Mouse (Mus musculus): ENCODE results near the gene Cd3eap. TPM values are rescaled to one million over a fixed set of nuclear protein-coding genes. Genes with fewer than 3 reads are reported as not detected.
A peak's percentile ranks its signal among the peaks of the same experiment; 100 is the strongest.

Cd3eap gene
- polyA plus RNA-seq (2014; fragmentation: Nextera tagmentation; extraction: Ambion mirVana) = 17.6 and 18.9 TPM in 2 replicates

GRCm38 (mm10) chr7:19359299-19359891, at the start of gene Cd3eap, which contains the start of gene Ppp1r13l:
TSS of gene Cd3eap (minus strand) at chr7:19359483.
TSS of gene Ppp1r13l (plus strand) at chr7:19359749.
- H3K4me2 ChIP-seq = peak within 1 kb of the TSS; percentile 99
- H3K9ac ChIP-seq (ENCODE audit: low read depth, low read length) = peak within 1 kb of the TSS; percentile 71
- ATAC-seq (replicated peaks; ENCODE audit: insufficient number of reproducible peaks, low FRiP score, low TSS enrichment) = peak; percentile 51
- no peaks in the 10 kb centered on the region for H3K9me3 ChIP-seq (replicated peaks; ENCODE audit: control insufficient read depth, low read length)
- peaks cover 7% of the 10 kb centered on the region; the same call in 1 of the 2 replicates for H3K27me3 ChIP-seq (ENCODE audit: control insufficient read depth, insufficient read depth, low read length)
- H3K27ac ChIP-seq (ENCODE audit: low read depth, low read length) = peak within 1 kb of the TSS; percentile 65
- H3K4me1 ChIP-seq (ENCODE audit: control insufficient read depth, insufficient read depth, low read length) = peaks cover 30% of the 10 kb centered on the region
- peak within 1 kb of the TSS; percentile 71 for H3K4me3 ChIP-seq (ENCODE audit: low read depth, low read length)
- WGBS (ENCODE audit: insufficient replicate concordance) = under 1% methylated on average over 29 of the region's 31 CpGs
- H3K36me3 ChIP-seq (ENCODE audit: control insufficient read depth, insufficient read depth, low read length) = peaks cover 9% of the 10 kb centered on the region

GRCm38 (mm10) chr7:19405417-19405816, 46.1 kb upstream of the Cd3eap start:
- peaks cover 33% of the 10 kb centered on the region for H3K27me3 ChIP-seq (ENCODE audit: control insufficient read depth, insufficient read depth, low read length)
- H3K9me3 ChIP-seq (replicated peaks; ENCODE audit: control insufficient read depth, low read length) = peaks cover 5% of the 10 kb centered on the region
- H3K4me2 ChIP-seq = peak overlapping the region; percentile 55
- H3K9ac ChIP-seq (ENCODE audit: low read depth, low read length) = 0 out of 2 replicates have a peak overlapping the region, but pooled peaks have one; percentile 39
- ATAC-seq (replicated peaks; ENCODE audit: insufficient number of reproducible peaks, low FRiP score, low TSS enrichment) = no peak
- peaks cover 14% of the 10 kb centered on the region for H3K4me1 ChIP-seq (ENCODE audit: control insufficient read depth, insufficient read depth, low read length)
- H3K27ac ChIP-seq (ENCODE audit: low read depth, low read length) = no peak overlapping the region
- H3K4me3 ChIP-seq (ENCODE audit: low read depth, low read length) = no peak overlapping the region
- no peaks in the 10 kb centered on the region for H3K36me3 ChIP-seq (ENCODE audit: control insufficient read depth, insufficient read depth, low read length)
- 4% methylated on average over 19 of the region's 19 CpGs for WGBS (ENCODE audit: insufficient replicate concordance)

GRCm38 (mm10) chr7:19404476-19404875, 45.2 kb upstream of the Cd3eap start, which contains the start of gene Ckm:
TSS of gene Ckm (plus strand) at chr7:19404776.
- peak within 1 kb of the TSS; percentile 65 for H3K9ac ChIP-seq (ENCODE audit: low read depth, low read length)
- no peaks in the 10 kb centered on the region for H3K36me3 ChIP-seq (ENCODE audit: control insufficient read depth, insufficient read depth, low read length)
- H3K9me3 ChIP-seq (replicated peaks; ENCODE audit: control insufficient read depth, low read length) = peaks cover 5% of the 10 kb centered on the region
- ATAC-seq (replicated peaks; ENCODE audit: insufficient number of reproducible peaks, low FRiP score, low TSS enrichment) = no peak
- H3K4me2 ChIP-seq = peak within 1 kb of the TSS; percentile 99
- H3K27ac ChIP-seq (ENCODE audit: low read depth, low read length) = no peak within 1 kb of the TSS
- peak within 1 kb of the TSS; percentile 72 for H3K4me3 ChIP-seq (ENCODE audit: low read depth, low read length)
- H3K4me1 ChIP-seq (ENCODE audit: control insufficient read depth, insufficient read depth, low read length) = peaks cover 8% of the 10 kb centered on the region
- WGBS (ENCODE audit: insufficient replicate concordance) = 53% methylated on average over 7 of the region's 7 CpGs
- peaks cover 41% of the 10 kb centered on the region for H3K27me3 ChIP-seq (ENCODE audit: control insufficient read depth, insufficient read depth, low read length)

GRCm38 (mm10) chr7:19403731-19404296, 44.5 kb upstream of the Cd3eap start, which contains the start of gene Klc3:
TSS of gene Klc3 (minus strand) at chr7:19404104.
- Histone ChIP-seq H3K4me3 (ENCODE audit: low read depth, low read length) (peak within 1 kb of the TSS; percentile 72), H3K4me2 (peak within 1 kb of the TSS; percentile 99), H3K9me3 (replicated peaks; ENCODE audit: control insufficient read depth, low read length) (peaks cover 5% of the 10 kb centered on the region), H3K27me3 (ENCODE audit: control insufficient read depth, insufficient read depth, low read length) (peaks cover 45% of the 10 kb centered on the region), H3K4me1 (ENCODE audit: control insufficient read depth, insufficient read depth, low read length) (0 out of 2 replicates have a peak, but pooled peaks cover 8% of the 10 kb centered on the region), H3K27ac (ENCODE audit: low read depth, low read length) (no peak within 1 kb of the TSS), H3K36me3 (ENCODE audit: control insufficient read depth, insufficient read depth, low read length) (no peaks in the 10 kb centered on the region), H3K9ac (ENCODE audit: low read depth, low read length) (peak within 1 kb of the TSS; percentile 65)
- WGBS (ENCODE audit: insufficient replicate concordance) = under 1% methylated on average over 62 of the region's 62 CpGs
- peak; percentile 65; the same call in 1 of the 2 replicates for ATAC-seq (replicated peaks; ENCODE audit: insufficient number of reproducible peaks, low FRiP score, low TSS enrichment)

- Histone ChIP-seq H3K27me3 (ENCODE audit: control insufficient read depth, insufficient read depth, low read length) (peaks cover 45% of the 10 kb centered on the region), H3K4me1 (ENCODE audit: control insufficient read depth, insufficient read depth, low read length) (0 out of 2 replicates have a peak, but pooled peaks cover 8% of the 10 kb centered on the region), H3K27ac (ENCODE audit: low read depth, low read length) (no peak overlapping the region), H3K4me2 (no peak overlapping the region), H3K9ac (ENCODE audit: low read depth, low read length) (0 out of 2 replicates have a peak overlapping the region, but pooled peaks have one; percentile 16), H3K4me3 (ENCODE audit: low read depth, low read length) (no peak overlapping the region), H3K36me3 (ENCODE audit: control insufficient read depth, insufficient read depth, low read length) (no peaks in the 10 kb centered on the region), H3K9me3 (replicated peaks; ENCODE audit: control insufficient read depth, low read length) (peaks cover 5% of the 10 kb centered on the region)
- no peak for ATAC-seq (replicated peaks; ENCODE audit: insufficient number of reproducible peaks, low FRiP score, low TSS enrichment)
- 78% methylated on average over 9 of the region's 9 CpGs for WGBS (ENCODE audit: insufficient replicate concordance)
Observed at GRCm38 (mm10) chr7:19402535-19403112, 43.3 kb upstream of the Cd3eap start.

GRCm38 (mm10) chr7:19400946-19401345, 41.7 kb upstream of the Cd3eap start:
- WGBS (ENCODE audit: insufficient replicate concordance) = 70% methylated on average over 4 of the region's 4 CpGs
- Histone ChIP-seq H3K27me3 (ENCODE audit: control insufficient read depth, insufficient read depth, low read length) (peaks cover 45% of the 10 kb centered on the region), H3K9ac (ENCODE audit: low read depth, low read length) (no peak overlapping the region)

GRCm38 (mm10) chr7:19399496-19400280, 40.4 kb upstream of the Cd3eap start:
- no peak overlapping the region for H3K27ac ChIP-seq (ENCODE audit: low read depth, low read length)
- peak overlapping the region; percentile 78 for H3K4me2 ChIP-seq
- peaks cover 42% of the 10 kb centered on the region for H3K27me3 ChIP-seq (ENCODE audit: control insufficient read depth, insufficient read depth, low read length)
- 2% methylated on average over 26 of the region's 27 CpGs for WGBS (ENCODE audit: insufficient replicate concordance)
- peaks cover 1% of the 10 kb centered on the region for H3K36me3 ChIP-seq (ENCODE audit: control insufficient read depth, insufficient read depth, low read length)
- peak overlapping the region; percentile 40 for H3K4me3 ChIP-seq (ENCODE audit: low read depth, low read length)
- 0 out of 2 replicates have a peak, but pooled peaks cover 8% of the 10 kb centered on the region for H3K4me1 ChIP-seq (ENCODE audit: control insufficient read depth, insufficient read depth, low read length)
- ATAC-seq (replicated peaks; ENCODE audit: insufficient number of reproducible peaks, low FRiP score, low TSS enrichment) = peak; percentile 33; the same call in 1 of the 2 replicates
- H3K9ac ChIP-seq (ENCODE audit: low read depth, low read length) = peak overlapping the region; percentile 66
- peaks cover 5% of the 10 kb centered on the region for H3K9me3 ChIP-seq (replicated peaks; ENCODE audit: control insufficient read depth, low read length)

More at GRCm38 (mm10) chr7:19400946-19401345, 41.7 kb upstream of the Cd3eap start:
- Histone ChIP-seq H3K36me3 (ENCODE audit: control insufficient read depth, insufficient read depth, low read length) (no peaks in the 10 kb centered on the region; the same call in 1 of the 2 replicates), H3K27ac (ENCODE audit: low read depth, low read length) (no peak overlapping the region), H3K4me3 (ENCODE audit: low read depth, low read length) (no peak overlapping the region), H3K9me3 (replicated peaks; ENCODE audit: control insufficient read depth, low read length) (peaks cover 5% of the 10 kb centered on the region), H3K4me2 (no peak overlapping the region), H3K4me1 (ENCODE audit: control insufficient read depth, insufficient read depth, low read length) (0 out of 2 replicates have a peak, but pooled peaks cover 8% of the 10 kb centered on the region)
- no peak for ATAC-seq (replicated peaks; ENCODE audit: insufficient number of reproducible peaks, low FRiP score, low TSS enrichment)

GRCm38 (mm10) chr7:19394484-19394883, 35.2 kb upstream of the Cd3eap start:
- H3K36me3 ChIP-seq (ENCODE audit: control insufficient read depth, insufficient read depth, low read length) = peaks cover 37% of the 10 kb centered on the region
- WGBS (ENCODE audit: insufficient replicate concordance) = 88% methylated on average over 8 of the region's 8 CpGs

More at GRCm38 (mm10) chr7:19394484-19394883, 35.2 kb upstream of the Cd3eap start:
- no peak overlapping the region for H3K27ac ChIP-seq (ENCODE audit: low read depth, low read length)
- H3K4me1 ChIP-seq (ENCODE audit: control insufficient read depth, insufficient read depth, low read length) = 0 out of 2 replicates have a peak, but pooled peaks cover 2% of the 10 kb centered on the region
- no peak overlapping the region for H3K9ac ChIP-seq (ENCODE audit: low read depth, low read length)
- no peak overlapping the region for H3K4me2 ChIP-seq
- no peak for ATAC-seq (replicated peaks; ENCODE audit: insufficient number of reproducible peaks, low FRiP score, low TSS enrichment)
- H3K9me3 ChIP-seq (replicated peaks; ENCODE audit: control insufficient read depth, low read length) = no peaks in the 10 kb centered on the region
- no peak overlapping the region for H3K4me3 ChIP-seq (ENCODE audit: low read depth, low read length)
- 0 out of 2 replicates have a peak, but pooled peaks cover 4% of the 10 kb centered on the region for H3K27me3 ChIP-seq (ENCODE audit: control insufficient read depth, insufficient read depth, low read length)

Measured in heart, embryonic 11.5 days (tissue).